Comparison of ENCODE assay signal across 17 mouse cellular contexts in genomic region chr12:25451156-25451555, GRCm38 (mm10).
"Had no signal": no experiment of that assay in that cellular context is flagged by ENCODE, and none has a peak within 500 bp of the region (broad histone marks: within the 10 kb centered on the region; RNA-seq: fewer than 3 reads in every experiment).

No protein-coding gene starts in this region.

- H3K4me1 ChIP-seq: limb, embryonic 13.5 days; liver, embryonic 12.5 days; liver, embryonic 15.5 days had no signal

- H3K4me2 ChIP-seq: limb, embryonic 13.5 days; liver, embryonic 12.5 days; liver, embryonic 15.5 days; midbrain, embryonic 13.5 days; neural tube, embryonic 13.5 days had no signal

- H3K36me3 ChIP-seq: limb, embryonic 10.5 days; limb, embryonic 13.5 days; liver, embryonic 12.5 days; liver, embryonic 15.5 days; midbrain, embryonic 13.5 days; neural tube, embryonic 13.5 days had no signal

- DNase-seq: liver; lung, adult 18-20 months; lung, postnatal 14 days; lung, postnatal 4 days; thymus, adult 18-20 months; thymus, postnatal 36 days had no signal

- H3K27ac ChIP-seq: kidney, postnatal 0 days; limb, embryonic 10.5 days; limb, embryonic 13.5 days; liver, embryonic 12.5 days; liver, embryonic 15.5 days; midbrain, embryonic 13.5 days; neural tube, embryonic 13.5 days had no signal

- H3K9me3 ChIP-seq: limb, embryonic 10.5 days; limb, embryonic 13.5 days; liver, embryonic 12.5 days; liver, embryonic 15.5 days; midbrain, embryonic 13.5 days; neural tube, embryonic 13.5 days had no signal

- ATAC-seq: inflammation-experienced regulatory T-cells, adult 6 months; intestine, embryonic 16.5 days; liver, embryonic 12.5 days; midbrain, embryonic 13.5 days; midbrain, embryonic 16.5 days had no signal

- H3K9ac ChIP-seq: limb, embryonic 13.5 days; liver, embryonic 12.5 days; liver, embryonic 15.5 days; midbrain, embryonic 13.5 days; neural tube, embryonic 13.5 days had no signal

- H3K4me3 ChIP-seq: limb, embryonic 10.5 days; limb, embryonic 13.5 days; liver, embryonic 12.5 days; liver, embryonic 15.5 days; midbrain, embryonic 13.5 days; myocyte; neural tube, embryonic 13.5 days had no signal

- H3K27me3 ChIP-seq: limb, embryonic 13.5 days; liver, embryonic 12.5 days; liver, embryonic 15.5 days; midbrain, embryonic 13.5 days; neural tube, embryonic 13.5 days had no signal
